Mouse (Mus musculus): ENCODE results near the gene Tmem127.
"Not testable (repeated sequence)": the region's sequence is repeated elsewhere in the genome, so short reads cannot be mapped to it uniquely, and the experiment has no call there.

Tmem127 gene

DNA sequence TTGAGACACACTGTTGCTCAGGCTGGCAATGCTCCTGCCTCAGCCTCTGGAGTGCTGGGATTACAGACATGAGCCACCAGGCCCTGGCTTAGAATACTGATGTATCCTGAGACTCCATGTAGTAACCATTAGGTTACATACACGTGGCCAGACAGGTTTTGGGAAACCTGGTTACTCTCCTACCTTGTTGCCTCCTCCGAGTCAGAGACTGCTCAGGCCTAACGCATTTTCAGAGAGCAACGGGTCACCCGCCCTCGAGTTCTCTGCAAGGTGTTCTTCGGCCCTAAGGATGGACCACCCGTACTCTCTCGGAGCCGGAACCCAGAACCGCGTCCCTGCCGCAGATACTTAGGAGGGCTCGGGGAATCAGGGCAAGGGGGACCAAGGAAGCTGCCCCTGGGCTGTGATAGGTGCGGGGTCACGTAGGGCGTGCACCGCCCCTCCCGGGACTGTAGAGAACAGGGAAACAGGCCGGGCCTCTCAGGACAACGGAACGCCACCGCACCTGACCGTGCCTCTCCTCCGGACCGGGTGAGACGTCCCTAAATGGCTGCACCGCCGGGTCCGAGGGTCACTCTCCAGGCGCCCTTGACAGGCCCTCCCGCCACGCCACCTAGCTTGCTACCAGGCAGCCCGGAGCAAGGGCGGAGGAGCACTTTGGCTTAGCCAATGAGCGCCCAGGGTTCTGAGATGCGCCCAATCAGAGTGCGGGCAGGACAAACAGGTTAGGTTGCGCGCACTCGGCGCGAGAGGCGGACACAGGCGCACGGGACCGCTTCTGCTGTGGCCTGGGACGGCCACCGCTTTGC is 22.0 kb downstream of the Tmem127 start, which contains the start of gene Stard7:
TSS of gene Stard7 (plus strand) at position 728 of the 809 bp plus-strand sequence.
- peak; percentile 97 to 98 for DNase-seq

DNA sequence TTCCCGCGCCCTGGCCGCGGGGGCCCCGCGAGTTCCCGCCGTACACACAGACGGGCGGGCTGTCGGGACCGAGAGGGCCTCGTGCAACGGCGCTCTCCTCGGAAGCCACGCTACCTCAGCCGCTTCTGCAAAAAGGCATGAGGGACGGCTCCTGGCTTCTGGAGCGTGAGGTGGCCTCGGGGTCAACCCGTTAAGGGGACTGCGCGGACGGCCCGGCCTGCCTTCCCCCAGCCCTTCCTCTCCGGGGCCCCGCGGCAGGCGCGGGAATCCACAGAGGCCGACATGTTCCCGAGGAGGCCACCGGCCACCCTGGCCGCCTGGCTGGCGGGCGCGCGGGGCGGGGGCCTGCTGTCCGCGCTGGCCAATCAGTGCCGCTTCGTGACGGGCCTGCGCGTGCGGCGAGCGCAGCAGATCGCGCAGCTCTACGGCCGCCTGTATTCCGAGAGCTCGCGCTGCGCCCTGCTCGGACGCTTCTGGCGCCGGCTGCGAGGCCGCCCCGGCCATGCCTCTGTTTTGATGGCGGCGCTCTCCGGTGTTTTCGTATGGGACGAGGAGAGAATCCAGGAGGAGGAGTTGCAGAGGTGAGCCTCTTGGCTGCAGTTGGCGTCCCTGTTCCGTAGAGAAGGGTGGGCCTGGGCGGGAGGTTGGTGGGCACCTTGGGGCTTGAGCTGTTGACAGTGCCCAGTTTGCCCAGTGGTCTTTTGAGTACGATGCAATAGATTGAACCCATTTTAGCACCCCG is 22.8 kb downstream of the Tmem127 start:
- DNase-seq: peak; percentile 90 to 93

DNA sequence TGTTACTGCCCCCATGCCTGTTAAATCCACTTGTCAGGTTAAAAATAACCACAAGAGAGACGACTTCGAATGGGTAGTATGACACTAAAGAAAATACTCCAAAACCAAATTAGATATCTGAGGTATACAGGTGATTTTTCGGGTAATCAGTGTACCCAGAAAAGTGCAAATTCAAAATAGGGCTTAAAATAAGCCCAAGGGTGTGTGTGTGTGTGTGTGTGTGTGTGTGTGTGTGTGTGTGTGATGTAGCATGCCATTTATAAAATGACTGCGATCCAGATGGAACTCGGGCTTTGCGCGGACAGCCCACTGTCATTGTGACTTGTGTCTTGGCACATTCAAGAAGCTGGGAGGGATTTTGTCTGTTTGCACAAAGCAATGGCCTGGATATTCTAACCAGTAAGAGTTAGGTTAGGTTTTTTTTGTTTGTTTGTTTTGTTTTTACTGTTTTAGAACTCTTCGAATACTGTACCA is 23.4 kb downstream of the Tmem127 start:
- DNase-seq: peak; percentile 62 to 70

DNA sequence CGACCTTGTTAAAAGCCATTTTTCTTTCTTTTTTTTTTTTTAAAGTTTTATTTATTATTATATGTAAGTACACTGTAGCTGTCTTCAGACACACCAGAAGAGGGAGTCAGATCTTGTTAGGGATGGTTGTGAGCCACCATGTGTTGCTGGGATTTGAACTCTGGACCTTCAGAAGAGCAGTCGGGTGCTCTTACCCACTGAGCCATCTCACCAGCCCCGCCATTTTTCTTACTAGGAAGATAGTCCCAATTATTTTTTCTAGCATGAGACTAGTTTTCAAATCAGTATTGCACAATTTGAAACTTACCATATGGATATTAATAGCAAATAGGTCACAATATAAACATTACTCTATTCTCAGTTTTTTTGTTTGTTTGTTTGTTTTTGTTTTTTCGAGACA is 24.3 kb downstream of the Tmem127 start:
- DNase-seq: not testable (repeated sequence)

DNA sequence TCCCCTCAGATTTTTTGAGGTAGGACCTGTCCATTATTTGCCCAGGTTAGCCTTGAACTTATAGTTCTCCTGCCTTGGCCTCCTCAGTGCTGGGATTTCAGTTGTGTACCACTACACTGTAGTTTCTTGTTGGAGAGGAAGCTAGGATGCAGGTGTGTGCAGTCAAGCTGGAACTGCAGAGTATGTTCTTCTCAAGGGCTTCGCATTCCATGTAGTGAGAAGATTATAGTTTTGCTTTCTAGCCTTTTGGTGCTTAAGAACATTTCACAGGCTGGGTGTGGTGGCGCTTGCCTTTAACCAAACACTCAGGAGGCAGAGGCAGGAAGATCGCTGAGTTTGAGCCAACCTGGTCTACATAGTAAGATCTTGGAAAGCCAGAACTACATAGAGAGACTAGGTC is 25.1 kb downstream of the Tmem127 start:
- no peak for DNase-seq

DNA sequence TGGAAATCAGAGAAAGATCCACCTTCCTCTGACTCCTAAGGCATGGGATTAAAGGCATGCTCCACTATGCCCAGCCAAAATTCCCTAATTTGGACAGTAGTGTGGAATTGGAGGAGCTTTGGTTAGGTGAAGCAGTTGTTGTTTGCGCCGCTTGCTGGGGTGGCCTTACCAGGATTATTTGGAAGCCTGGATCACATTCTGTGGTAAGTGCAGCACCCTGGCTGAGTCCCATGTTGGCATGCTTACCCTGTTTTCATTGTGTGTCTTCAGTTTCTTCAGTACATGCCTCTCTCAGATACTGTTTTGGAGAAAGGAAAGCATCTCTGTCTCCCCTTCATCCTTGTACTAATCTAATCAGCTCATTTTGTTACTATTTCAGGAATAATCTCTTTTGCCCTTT is 26.9 kb downstream of the Tmem127 start:
- no peak for DNase-seq

DNA sequence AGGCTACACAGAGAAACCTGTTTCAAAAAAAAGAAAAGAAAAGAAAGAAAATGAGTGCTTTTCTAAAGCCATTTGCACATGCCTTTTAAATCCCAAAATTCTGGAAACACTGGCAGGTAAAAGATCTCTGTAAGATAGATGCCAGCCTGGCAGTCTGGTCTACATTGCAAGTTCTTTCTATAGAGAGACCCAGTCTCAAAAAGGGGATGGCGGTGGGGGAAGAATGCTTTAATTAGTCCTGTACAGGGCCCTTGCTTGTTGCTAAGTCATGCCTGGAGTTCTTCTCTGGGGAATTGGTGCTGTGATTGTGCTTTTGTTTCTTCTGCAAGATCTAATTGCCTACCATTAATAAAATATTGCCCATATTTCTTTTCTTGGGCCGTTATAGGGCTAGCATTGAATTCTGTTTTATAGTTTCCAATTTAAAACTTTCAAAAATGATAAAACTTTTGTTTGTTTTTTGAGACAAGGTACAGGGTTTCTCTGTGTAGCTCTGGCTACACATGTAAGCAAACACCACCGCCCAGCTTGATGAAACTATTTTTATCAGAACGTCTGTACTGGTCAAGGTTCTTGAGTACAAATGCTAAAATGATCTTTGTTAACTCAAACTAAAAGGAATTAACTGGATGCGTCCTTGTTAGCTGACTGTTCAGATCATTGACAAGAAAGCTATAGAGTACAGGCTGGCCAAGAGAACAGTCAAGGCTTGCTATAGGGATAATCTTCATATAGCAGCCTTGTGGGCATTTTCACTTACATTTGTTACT is 28.0 kb downstream of the Tmem127 start:
- no peak for DNase-seq

DNA sequence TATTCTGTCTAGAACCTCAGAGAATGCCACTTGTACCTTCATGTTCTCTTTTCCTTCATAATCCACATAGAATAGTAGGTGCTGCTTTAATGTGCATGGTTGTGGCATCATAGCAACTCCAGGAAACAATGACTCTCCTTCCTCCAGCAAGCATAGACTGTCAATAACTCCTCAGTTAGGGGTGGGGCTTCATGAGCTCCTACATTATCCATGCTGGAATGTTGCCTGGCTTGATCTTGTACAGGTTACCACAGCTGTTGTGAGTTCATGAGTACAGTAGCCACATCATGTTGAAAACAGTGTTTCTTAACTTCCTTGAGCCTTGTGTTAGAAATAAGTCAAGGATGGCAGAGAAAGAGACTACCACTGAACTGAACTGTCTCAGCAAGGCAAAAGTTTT is 30.5 kb downstream of the Tmem127 start:
- no peak for DNase-seq

DNA sequence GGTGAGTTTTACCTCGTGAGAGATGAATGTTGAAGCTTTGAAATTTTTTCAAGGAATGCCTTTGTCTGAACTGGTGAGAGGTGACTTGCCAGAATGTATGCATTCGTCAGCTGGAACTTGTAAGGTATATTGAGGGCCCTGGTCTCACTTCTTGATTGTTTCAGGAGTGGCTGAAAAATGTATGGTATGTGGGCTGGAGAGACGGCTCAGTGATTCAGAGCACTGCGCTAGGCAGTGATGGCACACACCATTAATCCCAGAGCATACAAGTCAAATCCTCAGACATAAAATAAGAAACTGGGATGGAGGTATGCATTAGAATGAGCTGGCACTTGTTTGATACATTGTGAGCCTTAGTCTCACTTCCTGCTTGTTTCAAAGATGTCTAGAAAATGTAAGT is 44.5 kb downstream of the Tmem127 start:
- no peak for DNase-seq

DNA sequence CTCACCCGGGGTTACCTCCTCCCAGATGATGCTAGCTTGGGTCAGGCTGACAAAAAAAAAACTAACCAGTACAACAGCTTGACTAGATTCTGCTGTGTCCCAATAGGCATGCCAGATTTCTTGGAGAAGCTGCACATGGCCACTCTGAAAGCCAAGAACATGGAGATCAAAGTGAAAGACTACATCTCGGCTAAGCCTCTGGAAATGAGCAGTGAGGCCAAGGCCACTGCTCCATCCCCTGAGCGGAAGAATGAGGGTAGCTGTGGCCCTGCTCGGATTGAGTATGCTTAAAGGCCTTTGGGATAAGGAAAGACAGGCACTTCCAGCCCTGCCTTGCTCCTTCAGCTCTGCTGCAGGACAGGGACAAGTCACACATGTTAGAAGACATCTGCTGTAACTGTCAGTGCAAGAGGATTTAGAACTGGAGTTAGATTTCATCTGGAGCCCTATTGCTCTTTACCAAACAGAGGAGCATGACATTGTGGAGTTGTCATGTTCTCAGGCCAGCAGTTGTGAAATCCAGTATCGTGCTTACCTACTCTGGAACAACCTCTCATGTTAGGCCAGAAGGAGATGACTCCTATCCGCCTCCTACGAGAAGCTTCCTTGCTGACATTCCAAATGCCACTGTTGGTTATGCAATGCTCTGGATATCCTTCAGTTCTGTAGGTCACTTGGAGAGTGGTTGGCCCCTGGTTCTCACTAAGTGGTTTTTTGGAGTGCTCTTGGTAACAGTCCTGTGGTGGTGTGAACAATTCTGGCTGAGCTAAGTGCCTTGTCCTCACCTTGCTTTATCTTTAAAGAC is 49.5 kb downstream of the Tmem127 start:
- no peak for DNase-seq

DNA sequence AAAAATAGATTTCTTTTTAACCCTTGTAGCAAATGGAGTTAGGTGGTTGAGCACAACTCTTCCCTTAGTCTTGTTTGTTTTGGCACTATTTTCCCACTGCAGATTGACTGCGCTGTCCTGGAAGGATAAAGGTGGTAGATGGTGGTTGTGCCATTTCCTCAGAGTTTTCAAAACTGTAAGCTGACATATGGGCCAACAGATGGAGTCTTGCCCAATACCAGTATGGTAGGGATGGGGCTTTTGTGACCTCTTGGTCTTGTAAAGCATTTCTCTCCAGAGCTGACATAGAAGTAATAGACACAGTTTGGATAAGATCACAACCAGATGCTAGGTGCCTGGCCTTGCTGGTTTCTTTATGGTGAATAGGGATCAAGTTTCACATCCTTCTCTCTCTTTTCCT is 50.3 kb downstream of the Tmem127 start:
- DNase-seq: no peak

DNA sequence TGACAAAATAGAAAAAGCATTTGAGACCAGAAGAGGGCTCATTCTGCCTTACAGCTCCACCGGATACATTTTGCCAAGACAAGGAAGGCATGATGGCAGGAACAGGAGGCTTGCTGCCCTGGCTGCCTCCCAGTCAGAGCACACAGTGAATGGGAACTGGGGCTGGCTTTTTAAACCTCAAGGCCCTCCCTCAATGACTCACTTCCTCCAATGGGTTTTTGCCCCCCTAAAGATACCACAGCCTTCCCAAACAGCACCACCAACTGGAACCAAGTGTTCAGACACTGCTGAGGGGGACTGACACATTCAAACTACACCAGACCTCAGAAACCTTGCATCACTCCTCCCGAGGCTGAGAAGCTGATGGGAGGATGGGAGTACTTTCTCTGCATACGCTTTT is 53.0 kb downstream of the Tmem127 start:
- DNase-seq: no peak

DNA sequence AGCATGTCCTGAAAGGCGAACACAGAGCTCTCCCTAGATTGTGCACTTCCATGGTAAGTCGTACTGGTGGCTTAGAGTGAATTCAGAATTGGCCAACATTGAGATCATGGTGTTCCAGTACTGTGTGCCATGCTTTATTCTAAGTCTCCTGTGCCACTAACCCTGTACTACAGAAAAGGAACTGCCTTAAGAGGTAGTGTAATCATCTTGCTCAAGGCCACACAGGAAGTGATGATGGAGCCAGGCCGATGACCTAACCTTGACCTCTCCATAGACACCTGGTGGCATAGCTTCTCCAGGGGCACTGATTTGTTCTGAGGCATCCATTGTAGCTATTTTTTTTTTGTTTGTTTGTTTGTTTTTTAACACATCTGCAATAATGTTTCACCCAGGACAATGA is 54.2 kb downstream of the Tmem127 start:
- no peak for DNase-seq

DNA sequence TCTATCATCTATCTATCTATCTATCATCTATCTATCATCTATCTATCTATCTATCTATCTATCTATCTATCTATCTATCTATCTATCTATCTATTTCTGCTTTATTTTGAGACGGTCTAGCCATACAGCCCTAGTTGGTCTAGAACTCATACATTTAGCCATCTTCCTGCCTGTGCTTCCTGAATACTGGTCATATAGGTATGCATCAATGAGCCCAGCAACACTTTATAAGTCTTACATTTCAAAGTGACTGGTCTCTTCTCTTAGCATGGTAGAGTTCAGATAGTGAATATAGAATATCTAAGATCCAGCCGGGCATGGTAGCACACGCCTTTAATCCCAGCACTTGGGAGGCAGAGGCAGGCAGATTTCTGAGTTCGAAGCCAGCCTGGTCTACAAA is 56.5 kb downstream of the Tmem127 start:
- DNase-seq: not testable (repeated sequence)

DNA sequence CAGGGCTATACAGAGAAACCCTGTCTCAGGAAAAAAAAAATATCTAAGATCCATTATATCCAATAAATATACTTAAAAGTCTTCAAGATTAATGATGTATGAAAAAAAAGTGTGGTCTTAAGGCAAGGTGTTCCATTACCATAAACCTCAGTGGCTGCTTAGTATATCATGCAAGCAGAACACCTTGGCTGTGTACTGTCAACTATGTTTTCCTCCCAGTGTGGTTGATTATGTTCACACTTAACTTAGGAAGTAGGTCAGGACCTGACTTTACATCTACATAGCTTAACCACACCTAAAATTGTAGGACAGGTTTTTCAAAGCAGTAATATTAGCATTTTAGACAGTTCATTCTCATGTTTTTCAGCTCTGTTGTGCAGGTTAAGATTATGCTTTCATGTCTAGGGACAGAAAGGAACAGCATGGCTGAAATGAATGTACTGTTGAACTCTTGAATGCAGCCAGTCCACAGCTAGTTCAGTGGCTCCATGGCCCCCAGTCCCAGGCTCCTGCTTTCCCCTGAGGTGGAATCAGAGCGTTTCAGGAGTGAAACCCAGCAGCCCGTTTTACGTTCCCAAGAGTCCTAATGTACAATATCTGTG is 57.0 kb downstream of the Tmem127 start:
- no peak for DNase-seq

DNA sequence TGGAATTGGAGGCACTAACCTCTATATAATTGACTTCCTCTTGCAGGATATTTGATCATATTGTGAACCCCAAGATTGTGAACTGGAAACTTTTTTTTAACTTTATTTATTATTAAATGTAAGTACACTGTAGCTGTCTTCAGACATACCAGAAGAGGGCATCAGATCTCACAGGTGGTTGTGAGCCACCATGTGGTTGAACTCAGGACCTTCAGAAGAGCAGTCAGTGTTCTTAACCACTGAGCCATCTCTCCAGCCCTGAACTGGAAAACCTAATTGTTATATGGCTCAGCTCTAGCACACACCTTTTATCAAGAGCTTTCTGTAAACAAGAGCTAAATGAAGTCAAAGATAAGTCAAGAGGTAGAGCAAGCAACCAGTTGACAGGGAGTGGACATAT is 58.4 kb downstream of the Tmem127 start:
- DNase-seq: no peak

DNA sequence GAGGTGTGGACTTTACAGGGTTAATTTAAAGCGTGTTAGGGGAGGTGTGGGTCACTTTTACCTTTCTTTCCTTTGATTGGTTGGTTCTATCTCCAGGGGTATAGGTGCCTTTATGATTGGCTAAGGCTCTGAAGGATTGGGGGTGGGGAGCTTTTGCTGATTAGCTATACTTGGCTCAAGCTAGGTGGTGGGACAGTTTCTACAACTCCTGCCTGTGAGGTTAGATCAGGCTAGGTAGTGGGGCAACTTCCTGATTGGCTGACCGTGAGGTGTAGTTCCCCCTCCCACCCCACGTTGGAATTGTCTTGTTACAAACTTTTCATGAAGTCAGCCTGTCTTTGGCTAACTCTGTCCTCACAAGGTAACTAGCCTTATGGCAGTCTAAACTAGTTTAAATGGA is 59.5 kb downstream of the Tmem127 start:
- DNase-seq: no peak

DNA sequence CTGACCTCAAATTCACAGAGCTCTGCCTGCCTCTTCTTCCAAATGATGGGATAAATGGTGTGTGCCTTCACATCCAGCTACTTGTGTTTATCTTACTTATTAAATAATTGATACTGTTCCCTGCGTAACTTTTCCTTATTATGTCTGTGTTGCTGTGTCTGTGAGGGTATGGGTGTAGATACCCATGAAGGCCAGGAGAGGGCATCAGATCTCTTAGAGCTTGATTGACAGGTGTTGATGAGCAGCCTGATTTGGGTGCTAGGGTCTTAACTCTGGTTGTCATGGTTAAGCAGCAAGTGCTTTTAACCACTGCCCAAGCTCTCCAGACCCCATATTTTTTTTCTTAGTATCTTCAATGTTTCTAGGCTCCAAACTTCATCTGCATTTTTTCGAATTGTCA is 61.0 kb downstream of the Tmem127 start:
- peak in 1 of 2 experiments; percentile 23 for DNase-seq

DNA sequence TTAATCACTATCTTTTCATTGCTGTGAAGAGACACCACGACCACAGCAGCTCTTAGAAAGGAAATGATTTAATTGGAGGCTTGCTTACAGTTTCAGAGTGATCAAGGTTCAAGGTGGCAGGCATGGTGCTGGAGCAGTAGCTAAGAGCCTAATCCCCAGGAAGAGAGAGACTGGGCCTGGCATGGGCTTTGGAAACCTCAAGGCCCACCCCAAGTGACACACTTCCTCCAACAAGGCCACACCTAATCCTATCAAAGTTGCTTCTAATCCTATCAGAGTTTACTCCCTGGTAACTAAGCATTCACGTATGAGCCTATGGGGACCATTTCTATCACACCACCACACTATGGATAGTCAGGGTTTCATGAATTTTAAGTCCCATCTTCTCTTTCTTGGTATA is 62.5 kb downstream of the Tmem127 start:
- no peak for DNase-seq

DNA sequence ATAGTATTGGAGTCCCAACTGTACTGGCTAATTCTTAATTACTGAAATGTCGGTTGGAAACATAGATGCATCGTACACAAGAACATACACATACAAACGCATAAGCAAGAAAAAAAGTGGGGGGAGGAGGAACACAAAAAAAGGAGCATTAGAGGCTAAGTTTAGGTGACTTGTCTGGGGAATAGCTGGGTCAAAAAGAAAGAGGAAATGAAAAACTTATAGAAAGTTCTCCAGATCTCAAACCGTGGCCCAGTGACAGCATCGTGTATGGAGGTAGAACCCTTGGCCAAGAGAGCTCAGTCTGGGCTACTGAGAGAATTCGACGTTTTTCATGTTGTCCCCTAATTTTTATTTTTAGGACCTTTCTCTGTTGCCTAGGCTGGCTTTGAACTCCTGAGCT is 63.0 kb downstream of the Tmem127 start:
- no peak for DNase-seq
